Mouse (Mus musculus) kidney, embryonic 16.5 days (tissue): Measurements from ENCODE around the gene Gja4. TPM values are rescaled to one million over a fixed set of nuclear protein-coding genes. Genes with fewer than 3 reads are reported as not detected.

Experiments used
- ATAC-seq: fragments of 200-750 bp; cut with Nextera tagmentation; 2 replicates; pipeline ENCODE4 v1.8.0; 2017; ENCODE audit warnings: moderate TSS enrichment; ENCODE audit not compliant: low FRiP score, low TSS enrichment
- H3K27ac ChIP-seq: fragments of 300-500 bp; sonication (generic); 2 replicates; pipeline ENCODE4 v1.5.1; 2014; ENCODE audit warnings: low read length
- H3K27me3 ChIP-seq: fragments of 300-500 bp; sonication (generic); 2 replicates; pipeline ENCODE4 v1.6.1; 2014; ENCODE audit warnings: low read length, control low read depth, mixed read lengths; ENCODE audit not compliant: insufficient read depth
- H3K36me3 ChIP-seq: fragments of 300-500 bp; sonication (generic); 2 replicates; pipeline ENCODE4 v1.6.1; 2014; ENCODE audit warnings: low read length, control low read depth, mixed read lengths; ENCODE audit not compliant: insufficient read depth
- H3K4me1 ChIP-seq: fragments of 300-500 bp; sonication (generic); 2 replicates; pipeline ENCODE4 v1.6.1; 2014; ENCODE audit warnings: low read length, control low read depth, mixed read lengths; ENCODE audit not compliant: insufficient read depth
- H3K4me2 ChIP-seq: fragments of 300-500 bp; sonication (generic); replicated peaks from 2 replicates; pipeline ENCODE4 v1.6.1; 2014; ENCODE audit warnings: low read depth, low read length
- H3K4me3 ChIP-seq: fragments of 300-500 bp; sonication (generic); 2 replicates; pipeline ENCODE4 v1.5.1; 2014; ENCODE audit warnings: mild to moderate bottlenecking, low read length
- H3K9ac ChIP-seq: fragments of 300-500 bp; sonication (generic); replicated peaks from 2 replicates; pipeline ENCODE4 v1.6.1; 2014; ENCODE audit warnings: low read length
- H3K9me3 ChIP-seq: fragments of 300-500 bp; sonication (generic); 2 replicates; pipeline ENCODE4 v1.6.1; 2016; ENCODE audit warnings: low read length, control low read depth
- WGBS: fragments of 180-500 bp; shearing (Covaris S2); extraction: QIAGEN DNeasy Blood & Tissue Kit; methylation state at CpG from one replicate; pipeline ENCODE4 v1.1.7; 2014; 5-methylcytosine and 5-hydroxymethylcytosine counted together
- polyA plus RNA-seq: library from polyadenylated mRNA; unstranded; fragments of >200 nt; fragmentation: Nextera tagmentation; extraction: Ambion mirVana; gene quantifications from 2 replicates; pipeline ENCODE4 v1.2.1, GENCODE M21; 2015

Gene Gja4
- polyA plus RNA-seq, 1 experiment from 2014 or later, result 30.9 TPM

- Histone ChIP-seq H3K9ac (no peak overlapping the region), H3K36me3 (no peaks in the 10 kb centered on the region), H3K4me3 (no peak overlapping the region), H3K27me3 (no peaks in the 10 kb centered on the region), H3K4me1 (no peaks in the 10 kb centered on the region), H3K9me3 (no peaks in the 10 kb centered on the region), H3K27ac (no peak overlapping the region), H3K4me2 (no peak overlapping the region)
- 55% methylated on average over 6 of the region's 6 CpGs for WGBS
- no peak for ATAC-seq
Observed at GRCm38 (mm10) chr4:127341372-127341771, 27.5 kb upstream of the Gja4 start.

- H3K27me3 ChIP-seq, result peaks cover 6% of the 10 kb centered on the region
- H3K4me2 ChIP-seq, result no peak overlapping the region
- no peak overlapping the region for H3K9ac ChIP-seq
- H3K27ac ChIP-seq, result no peak overlapping the region
- H3K4me3 ChIP-seq, result no peak overlapping the region
- no peaks in the 10 kb centered on the region for H3K9me3 ChIP-seq
- WGBS, result 78% methylated on average over 5 of the region's 5 CpGs
- H3K36me3 ChIP-seq, result no peaks in the 10 kb centered on the region
- no peaks in the 10 kb centered on the region for H3K4me1 ChIP-seq
- ATAC-seq, result no peak
Observed at GRCm38 (mm10) chr4:127337668-127338067, 23.8 kb upstream of the Gja4 start.

- no peaks in the 10 kb centered on the region for H3K36me3 ChIP-seq
- 38% methylated on average over 5 of the region's 5 CpGs for WGBS
- H3K27ac ChIP-seq, result no peak overlapping the region
- H3K9ac ChIP-seq, result no peak overlapping the region
- H3K4me1 ChIP-seq, result peaks cover 10% of the 10 kb centered on the region
- no peaks in the 10 kb centered on the region for H3K9me3 ChIP-seq
- H3K4me3 ChIP-seq, result no peak overlapping the region
- ATAC-seq, result 0 out of 2 replicates have a peak, but pooled peaks have one; percentile 15
- no peak overlapping the region for H3K4me2 ChIP-seq
- peaks cover 32% of the 10 kb centered on the region for H3K27me3 ChIP-seq
Observed at GRCm38 (mm10) chr4:127334870-127335504, 21.1 kb upstream of the Gja4 start.

- no peak overlapping the region for H3K27ac ChIP-seq
- 22% methylated on average over 13 of the region's 13 CpGs for WGBS
- peaks cover 54% of the 10 kb centered on the region for H3K27me3 ChIP-seq
- ATAC-seq, result no peak
- no peak overlapping the region for H3K4me2 ChIP-seq
- no peaks in the 10 kb centered on the region for H3K36me3 ChIP-seq
- H3K4me1 ChIP-seq, result peaks cover 18% of the 10 kb centered on the region
- no peak overlapping the region; the same call in 1 of the 2 replicates for H3K9ac ChIP-seq
- no peak overlapping the region for H3K4me3 ChIP-seq
- H3K9me3 ChIP-seq, result no peaks in the 10 kb centered on the region
Observed at GRCm38 (mm10) chr4:127331171-127331570, 17.3 kb upstream of the Gja4 start.

GRCm38 (mm10) chr4:127330181-127331100, 16.6 kb upstream of the Gja4 start, which contains the start of gene Gjb3:
Gjb3 (minus strand) TSS chr4:127330844.
- WGBS, result under 1% methylated on average over 49 of the region's 49 CpGs
- Histone ChIP-seq H3K4me3 (peak within 1 kb of the TSS; percentile 26), H3K27me3 (peaks cover 54% of the 10 kb centered on the region), H3K4me2 (peak within 1 kb of the TSS; percentile 44), H3K4me1 (peaks cover 18% of the 10 kb centered on the region), H3K27ac (no peak within 1 kb of the TSS), H3K9me3 (no peaks in the 10 kb centered on the region), H3K9ac (peak within 1 kb of the TSS; percentile 17), H3K36me3 (no peaks in the 10 kb centered on the region)
- no peak for ATAC-seq

GRCm38 (mm10) chr4:127329751-127330150, 15.9 kb upstream of the Gja4 start:
- under 1% methylated on average over 13 of the region's 13 CpGs for WGBS
- H3K36me3 ChIP-seq, result no peaks in the 10 kb centered on the region
- peaks cover 54% of the 10 kb centered on the region for H3K27me3 ChIP-seq
- peaks cover 18% of the 10 kb centered on the region for H3K4me1 ChIP-seq
- H3K4me2 ChIP-seq, result peak overlapping the region; percentile 44
- H3K9me3 ChIP-seq, result no peaks in the 10 kb centered on the region
- ATAC-seq, result no peak
- no peak overlapping the region for H3K27ac ChIP-seq
- H3K4me3 ChIP-seq, result peak overlapping the region; percentile 26
- no peak overlapping the region for H3K9ac ChIP-seq

- no peak overlapping the region for H3K4me2 ChIP-seq
- no peak overlapping the region for H3K27ac ChIP-seq
- H3K4me3 ChIP-seq, result no peak overlapping the region
- H3K9me3 ChIP-seq, result no peaks in the 10 kb centered on the region
- H3K4me1 ChIP-seq, result peaks cover 18% of the 10 kb centered on the region
- ATAC-seq, result no peak
- no peak overlapping the region for H3K9ac ChIP-seq
- peaks cover 54% of the 10 kb centered on the region for H3K27me3 ChIP-seq
- WGBS, result 2% methylated on average over 3 of the region's 3 CpGs
- no peaks in the 10 kb centered on the region for H3K36me3 ChIP-seq
Observed at GRCm38 (mm10) chr4:127329046-127329445, 15.2 kb upstream of the Gja4 start.

- Histone ChIP-seq H3K4me2 (no peak overlapping the region), H3K9ac (no peak overlapping the region), H3K4me1 (peaks cover 18% of the 10 kb centered on the region), H3K36me3 (no peaks in the 10 kb centered on the region), H3K27me3 (peaks cover 54% of the 10 kb centered on the region), H3K4me3 (no peak overlapping the region), H3K27ac (no peak overlapping the region), H3K9me3 (no peaks in the 10 kb centered on the region)
- 62% methylated on average over 7 of the region's 7 CpGs for WGBS
- ATAC-seq, result no peak
Observed at GRCm38 (mm10) chr4:127328378-127328777, 14.5 kb upstream of the Gja4 start.

GRCm38 (mm10) chr4:127327749-127328148, 13.9 kb upstream of the Gja4 start:
- no peaks in the 10 kb centered on the region for H3K9me3 ChIP-seq
- H3K36me3 ChIP-seq, result no peaks in the 10 kb centered on the region
- 61% methylated on average over 6 of the region's 6 CpGs for WGBS
- no peak overlapping the region for H3K27ac ChIP-seq
- ATAC-seq, result no peak
- no peak overlapping the region for H3K4me2 ChIP-seq
- no peak overlapping the region for H3K9ac ChIP-seq
- H3K4me3 ChIP-seq, result no peak overlapping the region
- H3K4me1 ChIP-seq, result peaks cover 18% of the 10 kb centered on the region
- peaks cover 49% of the 10 kb centered on the region for H3K27me3 ChIP-seq

- Histone ChIP-seq H3K4me3 (no peak overlapping the region), H3K36me3 (no peaks in the 10 kb centered on the region), H3K27me3 (peaks cover 45% of the 10 kb centered on the region), H3K4me1 (peaks cover 18% of the 10 kb centered on the region), H3K9me3 (no peaks in the 10 kb centered on the region), H3K4me2 (no peak overlapping the region), H3K9ac (no peak overlapping the region), H3K27ac (no peak overlapping the region)
- no peak for ATAC-seq
- WGBS, result 55% methylated on average over 7 of the region's 7 CpGs
Observed at GRCm38 (mm10) chr4:127327258-127327657, 13.4 kb upstream of the Gja4 start.
